Mouse (Mus musculus) thymus, adult 2 months (tissue): ENCODE data around the gene Ccdc18.

Experiments
- CTCF ChIP-seq: fragments of 200-500 bp; IDR thresholded peaks from 2 replicates; pipeline ENCODE4 v1.5.1; 2012; ENCODE audit warnings: mild to moderate bottlenecking, control low read depth, low read length, moderate library complexity, borderline replicate concordance; ENCODE audit not compliant: control insufficient read depth, poor library complexity, insufficient read depth; ENCODE audit errors: extremely low read depth
- POLR2A ChIP-seq: fragments of 200-500 bp; IDR thresholded peaks from 2 replicates; pipeline ENCODE4 v1.6.1; 2012; ENCODE audit warnings: mild to moderate bottlenecking, low read length, control low read depth, moderate library complexity; ENCODE audit not compliant: control insufficient read depth, poor library complexity, insufficient read depth; ENCODE audit errors: extremely low read depth

- TF ChIP-seq CTCF (no peak), POLR2A (no peak)
Observed at GRCm38 (mm10) chr5:108211512-108211911, 78.8 kb downstream of the Ccdc18 start.
